19 mouse cellular contexts compared by ENCODE assay signal in genomic region chr14:106945261-106945660, GRCm38 (mm10).
DNase-seq lines count a peak whose midpoint lies in the region; ATAC-seq and TF ChIP-seq lines count a peak whose summit lies in the region.
"Had no signal": no experiment of that assay in that cellular context is flagged by ENCODE, and none has a peak within 500 bp of the region (broad histone marks: within the 10 kb centered on the region; RNA-seq: fewer than 3 reads in every experiment).

No protein-coding gene starts in this region.

- WGBS in kidney, postnatal 0 days = 75% methylated on average over 1 of the region's 1 CpGs
- 79% methylated on average over 1 of the region's 1 CpGs for WGBS in kidney, embryonic 14.5 days
- WGBS in stomach, postnatal 0 days = 55% methylated on average over 1 of the region's 1 CpGs

- H3K4me2 ChIP-seq in kidney, postnatal 0 days (ENCODE audit: low read length) = no peak overlapping the region
- no peak overlapping the region for H3K4me2 ChIP-seq in kidney, embryonic 14.5 days (replicated peaks; ENCODE audit: low read depth, low read length)
- H3K4me2 ChIP-seq in stomach, postnatal 0 days (replicated peaks; ENCODE audit: low read depth) = no peak overlapping the region
- H3K4me2 ChIP-seq: forebrain, embryonic 12.5 days; limb, embryonic 12.5 days; liver, embryonic 15.5 days; neural tube, embryonic 12.5 days had no signal

- H3K27me3 ChIP-seq in kidney, postnatal 0 days (ENCODE audit: insufficient read depth, low read length) = no peaks in the 10 kb centered on the region
- H3K27me3 ChIP-seq in kidney, embryonic 14.5 days (ENCODE audit: control insufficient read depth, insufficient read depth, low read length) = no peaks in the 10 kb centered on the region
- no peaks in the 10 kb centered on the region for H3K27me3 ChIP-seq in stomach, postnatal 0 days (ENCODE audit: control insufficient read depth, insufficient read depth, low read length)
- H3K27me3 ChIP-seq: forebrain, embryonic 12.5 days; limb, embryonic 12.5 days; liver, embryonic 15.5 days; neural tube, embryonic 12.5 days had no signal

- H3K9me3 ChIP-seq in kidney, postnatal 0 days (replicated peaks; ENCODE audit: low read length) = no peaks in the 10 kb centered on the region
- no peaks in the 10 kb centered on the region for H3K9me3 ChIP-seq in kidney, embryonic 14.5 days (ENCODE audit: control insufficient read depth, low read length)
- no peaks in the 10 kb centered on the region for H3K9me3 ChIP-seq in stomach, postnatal 0 days (ENCODE audit: control insufficient read depth, low read length)
- H3K9me3 ChIP-seq: forebrain, embryonic 12.5 days; limb, embryonic 12.5 days; liver, embryonic 15.5 days; neural tube, embryonic 12.5 days had no signal

- no peak for ATAC-seq in kidney, postnatal 0 days (replicated peaks; ENCODE audit: low FRiP score, low read depth)
- no peak for ATAC-seq in kidney, embryonic 14.5 days (ENCODE audit: low FRiP score, low TSS enrichment)
- no peak for ATAC-seq in stomach, postnatal 0 days (ENCODE audit: low FRiP score, low TSS enrichment)
- ATAC-seq: hindbrain, embryonic 16.5 days; intestine, postnatal 0 days had no signal

- TF ChIP-seq EP300 in stomach, postnatal 0 days (optimal IDR thresholded peaks at IDR 0.05) = no peak

- H3K27ac ChIP-seq in kidney, postnatal 0 days = no peak overlapping the region
- no peak overlapping the region for H3K27ac ChIP-seq in kidney, embryonic 14.5 days (ENCODE audit: low read depth, low read length)
- no peak overlapping the region for H3K27ac ChIP-seq in stomach, postnatal 0 days (replicated peaks)
- H3K27ac ChIP-seq: forebrain, embryonic 12.5 days; limb, embryonic 12.5 days; liver, embryonic 15.5 days; neural tube, embryonic 12.5 days had no signal

- no peak overlapping the region for H3K9ac ChIP-seq in kidney, postnatal 0 days (ENCODE audit: low read depth, low read length)
- H3K9ac ChIP-seq in kidney, embryonic 14.5 days (ENCODE audit: low read depth, low read length) = no peak overlapping the region
- H3K9ac ChIP-seq in stomach, postnatal 0 days (ENCODE audit: low read length) = no peak overlapping the region
- H3K9ac ChIP-seq: forebrain, embryonic 12.5 days; limb, embryonic 12.5 days; liver, embryonic 15.5 days; neural tube, embryonic 12.5 days had no signal

- no peak for TF ChIP-seq CTCF in kidney, postnatal 0 days (IDR thresholded peaks at IDR 0.05; ENCODE audit: low read depth)
- TF ChIP-seq CTCF in stomach, postnatal 0 days (IDR thresholded peaks at IDR 0.05; ENCODE audit: low read depth) = 0 out of 2 replicates have a peak, but pooled peaks have one; percentile 8

- no peak overlapping the region for H3K4me3 ChIP-seq in kidney, postnatal 0 days (replicated peaks; ENCODE audit: low read depth, low read length)
- H3K4me3 ChIP-seq in kidney, embryonic 14.5 days (ENCODE audit: low read length) = no peak overlapping the region
- H3K4me3 ChIP-seq in stomach, postnatal 0 days (ENCODE audit: low read depth, low read length) = no peak overlapping the region
- H3K4me3 ChIP-seq: forebrain, embryonic 12.5 days; limb, embryonic 12.5 days; liver, embryonic 15.5 days; neural tube, embryonic 12.5 days had no signal

- H3K36me3 ChIP-seq in kidney, postnatal 0 days (ENCODE audit: insufficient read depth, low read length) = no peaks in the 10 kb centered on the region
- no peaks in the 10 kb centered on the region for H3K36me3 ChIP-seq in kidney, embryonic 14.5 days (ENCODE audit: control insufficient read depth, insufficient read depth, low read length)
- no peaks in the 10 kb centered on the region for H3K36me3 ChIP-seq in stomach, postnatal 0 days (ENCODE audit: control insufficient read depth, insufficient read depth, low read length)
- H3K36me3 ChIP-seq: forebrain, embryonic 12.5 days; limb, embryonic 12.5 days; liver, embryonic 15.5 days; neural tube, embryonic 12.5 days had no signal

- no peaks in the 10 kb centered on the region for H3K4me1 ChIP-seq in kidney, postnatal 0 days (replicated peaks; ENCODE audit: insufficient read depth, low read length)
- no peaks in the 10 kb centered on the region for H3K4me1 ChIP-seq in kidney, embryonic 14.5 days (ENCODE audit: control insufficient read depth, insufficient read depth, low read length)
- no peaks in the 10 kb centered on the region for H3K4me1 ChIP-seq in stomach, postnatal 0 days (replicated peaks; ENCODE audit: control insufficient read depth, insufficient read depth)
- H3K4me1 ChIP-seq: limb, embryonic 12.5 days; liver, embryonic 15.5 days; neural tube, embryonic 12.5 days had no signal

- DNase-seq in cerebellum, postnatal 14 days = peak; percentile 18 to 35
- DNase-seq in cerebellum, postnatal 4 days (ENCODE audit: low spot score in 2 of 2) = no peak
- DNase-seq in kidney, postnatal 0 days (ENCODE audit: low spot score) = peak; percentile 0
- peak; percentile 42 for DNase-seq in adrenal gland, postnatal 10 days
- DNase-seq in stomach, postnatal 0 days (ENCODE audit: low spot score) = no peak
- no peak for DNase-seq in lung, adult 18-20 months
- DNase-seq: embryo, embryonic 11 days; gastrocnemius, postnatal 36 days; kidney, postnatal 14 days; lung, postnatal 14 days; right cerebral cortex, postnatal 4 days; thymus, postnatal 4 days had no signal

Comparison
In these comparisons a context has a peak if more than half of its experiments do, and no peak if none do; other contexts are left out.
1. DNase-seq: peak in cerebellum, postnatal 14 days (2 of 2), kidney, postnatal 0 days (single experiment) and adrenal gland, postnatal 10 days (single experiment); none in cerebellum, postnatal 4 days (0 of 2), stomach, postnatal 0 days (single experiment) and lung, adult 18-20 months (0 of 2).